Comparison of ENCODE assay signal across 16 mouse cellular contexts in the genomic region with DNA sequence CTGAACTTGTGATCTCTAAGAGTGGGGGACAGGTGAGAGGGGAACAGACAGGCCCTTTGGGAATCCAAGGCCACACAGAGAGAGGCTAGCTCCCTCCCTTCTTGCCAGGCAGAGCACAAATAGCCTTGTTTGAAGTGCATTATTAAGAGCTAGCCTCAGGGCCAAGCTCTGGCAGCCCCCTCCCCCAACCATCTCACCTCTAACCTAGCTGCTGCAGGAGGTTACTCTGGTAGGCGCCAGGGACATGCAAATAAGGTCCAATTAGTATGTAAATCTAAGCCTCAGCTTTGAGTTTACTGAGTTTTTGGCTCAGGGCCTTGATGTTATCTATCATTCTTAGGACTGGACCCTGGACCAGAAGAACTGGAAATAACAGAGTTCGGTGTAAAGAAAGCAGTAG. TPM values are rescaled to one million over a fixed set of nuclear protein-coding genes. Genes with fewer than 3 reads are reported as not detected.
DNase-seq lines count a peak whose midpoint lies in the region; ATAC-seq and TF ChIP-seq lines count a peak whose summit lies in the region.
"Had no signal": no experiment of that assay in that cellular context is flagged by ENCODE, and none has a peak within 500 bp of the region (broad histone marks: within the 10 kb centered on the region; RNA-seq: fewer than 3 reads in every experiment).

No protein-coding gene starts in this region.

- no peaks in the 10 kb centered on the region for H3K27me3 ChIP-seq in midbrain, embryonic 15.5 days (replicated peaks)
- H3K27me3 ChIP-seq in midbrain, embryonic 11.5 days (ENCODE audit: control insufficient read depth, insufficient read depth, low read length): no peaks in the 10 kb centered on the region
- H3K27me3 ChIP-seq in forebrain, embryonic 16.5 days (replicated peaks; ENCODE audit: control insufficient read depth, insufficient read depth, low read length): no peaks in the 10 kb centered on the region
- H3K27me3 ChIP-seq in kidney, postnatal 0 days (ENCODE audit: insufficient read depth, low read length): no peaks in the 10 kb centered on the region
- H3K27me3 ChIP-seq: hindbrain, embryonic 15.5 days had no signal

- H3K9me3 ChIP-seq in midbrain, embryonic 15.5 days: no peaks in the 10 kb centered on the region
- no peaks in the 10 kb centered on the region for H3K9me3 ChIP-seq in midbrain, embryonic 11.5 days (ENCODE audit: control insufficient read depth, low read length)
- H3K9me3 ChIP-seq in forebrain, embryonic 16.5 days (ENCODE audit: control insufficient read depth, low read length): no peaks in the 10 kb centered on the region
- no peaks in the 10 kb centered on the region for H3K9me3 ChIP-seq in kidney, postnatal 0 days (replicated peaks; ENCODE audit: low read length)
- H3K9me3 ChIP-seq: heart, embryonic 10.5 days; hindbrain, embryonic 15.5 days had no signal

- peaks cover 8% of the 10 kb centered on the region for H3K4me1 ChIP-seq in midbrain, embryonic 15.5 days
- no peaks in the 10 kb centered on the region for H3K4me1 ChIP-seq in midbrain, embryonic 11.5 days (ENCODE audit: control insufficient read depth, insufficient read depth, low read length)
- H3K4me1 ChIP-seq in forebrain, embryonic 16.5 days (replicated peaks; ENCODE audit: control insufficient read depth, insufficient read depth, low read length): peaks cover 7% of the 10 kb centered on the region
- H3K4me1 ChIP-seq in kidney, postnatal 0 days (replicated peaks; ENCODE audit: insufficient read depth, low read length): no peaks in the 10 kb centered on the region
- H3K4me1 ChIP-seq: hindbrain, embryonic 15.5 days had no signal

- H3K36me3 ChIP-seq in midbrain, embryonic 15.5 days (replicated peaks): no peaks in the 10 kb centered on the region
- no peaks in the 10 kb centered on the region for H3K36me3 ChIP-seq in midbrain, embryonic 11.5 days (ENCODE audit: control insufficient read depth, insufficient read depth, low read length)
- peaks cover 6% of the 10 kb centered on the region; the same call in 1 of the 2 replicates for H3K36me3 ChIP-seq in forebrain, embryonic 16.5 days (ENCODE audit: control insufficient read depth, insufficient read depth)
- no peaks in the 10 kb centered on the region for H3K36me3 ChIP-seq in kidney, postnatal 0 days (ENCODE audit: insufficient read depth, low read length)
- H3K36me3 ChIP-seq: heart, embryonic 10.5 days had no signal

- H3K9ac ChIP-seq in midbrain, embryonic 15.5 days: no peak overlapping the region
- H3K9ac ChIP-seq in midbrain, embryonic 11.5 days (ENCODE audit: low read length): no peak overlapping the region
- no peak overlapping the region for H3K9ac ChIP-seq in forebrain, embryonic 16.5 days (replicated peaks; ENCODE audit: low read depth, low read length)
- no peak overlapping the region for H3K9ac ChIP-seq in kidney, postnatal 0 days (ENCODE audit: low read depth, low read length)
- H3K9ac ChIP-seq: hindbrain, embryonic 15.5 days; lung, embryonic 14.5 days had no signal

- WGBS in midbrain, embryonic 15.5 days: 27% methylated on average over 2 of the region's 2 CpGs
- 26% methylated on average over 2 of the region's 2 CpGs for WGBS in midbrain, embryonic 11.5 days
- 18% methylated on average over 2 of the region's 2 CpGs for WGBS in forebrain, embryonic 16.5 days
- 10% methylated on average over 2 of the region's 2 CpGs for WGBS in kidney, postnatal 0 days

- 0 out of 2 replicates have a peak overlapping the region, but pooled peaks have one; percentile 38 for H3K27ac ChIP-seq in midbrain, embryonic 15.5 days
- H3K27ac ChIP-seq in midbrain, embryonic 11.5 days (ENCODE audit: low read depth, low read length): no peak overlapping the region
- no peak overlapping the region for H3K27ac ChIP-seq in forebrain, embryonic 16.5 days (ENCODE audit: low read length)
- H3K27ac ChIP-seq in kidney, postnatal 0 days: peak overlapping the region; percentile 47; the same call in 1 of the 2 replicates
- H3K27ac ChIP-seq: heart, embryonic 10.5 days; hindbrain, embryonic 15.5 days had no signal

- H3K4me3 ChIP-seq in midbrain, embryonic 15.5 days: no peak overlapping the region
- H3K4me3 ChIP-seq in midbrain, embryonic 11.5 days (ENCODE audit: low read depth, low read length): no peak overlapping the region
- no peak overlapping the region for H3K4me3 ChIP-seq in forebrain, embryonic 16.5 days (replicated peaks; ENCODE audit: low read length)
- H3K4me3 ChIP-seq in kidney, postnatal 0 days (replicated peaks; ENCODE audit: low read depth, low read length): no peak overlapping the region
- H3K4me3 ChIP-seq: erythroblast, embryonic 14.5 days; heart, embryonic 10.5 days; hindbrain, embryonic 15.5 days had no signal

- DNase-seq in midbrain, embryonic 11.5 days (ENCODE audit: low spot score, missing footprints): no peak
- peak; percentile 11 for DNase-seq in kidney, postnatal 0 days (ENCODE audit: low spot score)
- no peak for DNase-seq in lung, postnatal 36 days
- DNase-seq in ovary, postnatal 36 days (ENCODE audit: low spot score): no peak
- DNase-seq in cerebellum, adult 18-20 months: no peak
- DNase-seq: cerebellum, adult 11 months; embryo, embryonic 11 days; lung, embryonic 14.5 days; retina, postnatal 1 day; thymus, postnatal 25 days had no signal

- no peak for TF ChIP-seq CTCF in kidney, postnatal 0 days (IDR thresholded peaks at IDR 0.05; ENCODE audit: low read depth)

- H3K4me2 ChIP-seq in midbrain, embryonic 15.5 days: no peak overlapping the region
- H3K4me2 ChIP-seq in midbrain, embryonic 11.5 days: no peak overlapping the region
- H3K4me2 ChIP-seq in forebrain, embryonic 16.5 days (ENCODE audit: low read length): no peak overlapping the region
- H3K4me2 ChIP-seq in kidney, postnatal 0 days (ENCODE audit: low read length): no peak overlapping the region
- H3K4me2 ChIP-seq: hindbrain, embryonic 15.5 days; lung, embryonic 14.5 days had no signal

- ATAC-seq in midbrain, embryonic 15.5 days (replicated peaks): peak; percentile 39; the same call in 1 of the 2 replicates
- ATAC-seq in midbrain, embryonic 11.5 days (ENCODE audit: low FRiP score): no peak
- peak; percentile 41; the same call in 1 of the 2 replicates for ATAC-seq in forebrain, embryonic 16.5 days
- peak; percentile 70; the same call in 1 of the 2 replicates for ATAC-seq in kidney, postnatal 0 days (replicated peaks; ENCODE audit: low FRiP score, low read depth)

RNA-seq across cellular contexts. Expression of a gene that starts 49.3 kb away (rescaled TPM):
- 0.51 and 2.9 TPM in 2 replicates for polyA plus RNA-seq in midbrain, embryonic 15.5 days (2015; fragmentation: Nextera tagmentation; extraction: Ambion mirVana)
- polyA plus RNA-seq in midbrain, embryonic 11.5 days (2014; fragmentation: Nextera tagmentation; extraction: Ambion mirVana): 1.4 TPM in 1 of 2 replicates, not detected in the other
- polyA plus RNA-seq in forebrain, embryonic 16.5 days (2015; fragmentation: Nextera tagmentation; extraction: Ambion mirVana): 2.6 and 3.1 TPM in 2 replicates
- 3.2 and 3.3 TPM in 2 replicates for polyA plus RNA-seq in kidney, postnatal 0 days (2015; fragmentation: Nextera tagmentation; extraction: Ambion mirVana)
- polyA plus RNA-seq: heart, embryonic 10.5 days; limb, embryonic 14.5 days had no signal

RNA-seq across cellular contexts. Expression of a gene that starts 49.3 kb away (rescaled TPM):
- polyA plus RNA-seq in midbrain, embryonic 15.5 days (2015; fragmentation: Nextera tagmentation; extraction: Ambion mirVana): 29.1 and 30.7 TPM in 2 replicates
- polyA plus RNA-seq in midbrain, embryonic 11.5 days (2014; fragmentation: Nextera tagmentation; extraction: Ambion mirVana): 31.1 and 36.8 TPM in 2 replicates
- polyA plus RNA-seq in forebrain, embryonic 16.5 days (2015; fragmentation: Nextera tagmentation; extraction: Ambion mirVana): 28.3 and 29.2 TPM in 2 replicates
- polyA plus RNA-seq in kidney, postnatal 0 days (2015; fragmentation: Nextera tagmentation; extraction: Ambion mirVana): 36.5 and 37.5 TPM in 2 replicates

Comparison
In these comparisons a context has a peak if more than half of its experiments do, and no peak if none do; other contexts are left out.
1. H3K27ac ChIP-seq: peak in midbrain, embryonic 15.5 days (single experiment) and kidney, postnatal 0 days (single experiment); none in midbrain, embryonic 11.5 days (single experiment) and forebrain, embryonic 16.5 days (single experiment).